Mouse (Mus musculus) urinary bladder, adult 2 months (tissue): ENCODE data around the gene Kifc5b. TPM values are rescaled to one million over a fixed set of nuclear protein-coding genes. Genes with fewer than 3 reads are reported as not detected.
A peak's percentile ranks its signal among the peaks of the same experiment; 100 is the strongest.
"Not testable (repeated sequence)": the region's sequence is repeated elsewhere in the genome, so short reads cannot be mapped to it uniquely, and the experiment has no call there.

Experiments
- DNase-seq: peaks from one replicate; pipeline ENCODE4 v3.0.0; 2022; ENCODE audit warnings: low spot score
- polyA plus RNA-seq: library from polyadenylated mRNA; depleted of rRNA; stranded (reverse); fragments of >200 nt; gene quantifications from 2 replicates; pipeline ENCODE4 v1.2.3, GENCODE M21; 2012; rRNA removed

Kifc5b gene
- polyA plus RNA-seq, 1 experiment: 1.8 TPM

DNA sequence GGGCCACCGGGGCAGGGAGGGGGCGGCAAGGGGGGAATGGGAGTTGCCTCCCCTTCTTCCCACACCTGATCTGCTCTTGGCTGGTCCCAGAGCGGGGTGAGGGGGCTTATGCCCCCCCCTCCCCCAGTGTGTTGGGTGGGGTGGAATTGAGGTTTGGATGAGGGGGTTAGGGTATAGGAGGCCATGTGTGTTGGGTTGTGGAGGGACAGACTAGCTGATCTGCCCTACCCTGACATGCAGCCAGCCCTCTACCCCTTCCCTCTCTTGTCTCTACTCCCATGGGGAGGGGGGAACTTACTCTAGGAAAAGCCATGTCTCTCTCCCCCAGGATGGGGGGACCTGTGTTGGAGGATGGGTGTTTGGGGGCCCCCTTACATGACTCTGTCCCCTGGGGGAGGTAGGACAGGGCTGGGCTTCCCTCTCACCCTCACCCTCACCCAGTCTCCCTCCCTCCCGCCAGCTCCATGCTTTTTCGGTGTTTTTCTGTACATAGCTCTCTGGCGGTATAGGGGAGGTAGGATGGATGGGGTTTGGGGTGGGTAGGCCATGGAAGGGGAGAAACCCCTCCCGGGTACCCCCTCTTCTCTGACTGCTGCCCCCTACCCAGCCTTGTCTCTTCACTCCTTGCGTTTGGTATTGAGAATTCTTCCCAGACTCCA lies 54.5 kb downstream of the Kifc5b start:
- no peak for DNase-seq

DNA sequence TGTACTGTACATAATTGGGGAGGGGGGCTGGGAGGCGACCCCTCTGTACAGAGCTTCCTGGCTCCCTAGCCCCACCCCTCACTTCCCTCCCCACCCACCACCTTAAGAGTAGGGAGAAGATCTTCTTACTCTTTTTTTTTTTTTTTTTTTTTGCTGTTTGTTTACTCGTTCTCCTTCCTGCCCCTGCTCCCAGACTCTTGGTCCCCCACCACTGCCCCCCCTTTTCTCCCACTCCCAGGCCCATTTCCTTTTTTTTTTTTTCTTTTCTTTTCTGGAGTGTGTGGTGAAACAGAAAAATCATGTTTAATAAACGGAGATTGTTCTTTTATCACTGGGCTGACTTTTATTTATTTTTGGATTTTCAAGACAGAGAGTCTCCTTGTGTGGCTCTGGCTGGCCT lies 55.2 kb downstream of the Kifc5b start:
- DNase-seq: no peak

DNA sequence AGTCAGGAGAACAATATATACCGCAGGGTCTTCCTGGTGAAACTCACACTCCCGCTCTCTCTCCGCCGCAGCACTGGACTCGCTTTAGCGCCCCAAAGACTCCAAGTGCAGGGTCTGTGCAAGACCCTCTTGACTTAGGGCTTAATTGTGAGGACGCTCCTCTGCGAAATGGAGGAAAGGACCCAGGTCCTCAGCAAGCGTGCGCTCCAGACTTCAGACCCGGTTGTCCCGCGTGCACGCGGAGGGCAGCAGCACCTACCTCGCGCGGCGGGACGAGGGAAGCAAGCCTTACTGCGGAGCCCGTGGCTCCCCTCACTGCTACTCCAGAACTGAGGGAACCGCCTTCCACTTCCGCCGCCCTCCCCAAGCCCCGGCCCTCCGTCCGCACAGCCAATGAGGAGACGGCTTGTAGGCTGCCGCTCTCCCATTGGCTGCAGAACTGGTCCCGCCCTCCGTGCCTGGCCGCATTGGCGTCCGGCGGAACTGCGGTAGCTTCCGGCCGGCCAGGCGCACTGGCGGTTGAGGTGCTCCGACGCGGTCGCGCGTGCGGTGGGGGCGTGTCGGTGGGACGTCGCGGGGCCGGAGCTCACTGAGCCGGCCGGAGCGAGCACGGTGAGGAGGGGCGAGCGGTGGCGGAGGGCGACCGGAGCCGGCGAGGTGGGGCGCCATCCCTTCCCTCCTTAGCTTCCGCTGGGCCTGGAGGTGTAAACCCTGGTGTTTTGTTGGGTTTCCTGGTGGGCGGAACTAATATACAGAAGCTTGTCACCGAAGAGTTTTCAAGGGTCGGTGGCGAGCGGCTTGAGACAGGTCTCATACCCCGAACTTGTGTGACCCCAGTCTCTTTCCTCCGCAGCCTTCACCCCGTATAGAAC lies 56.0 kb downstream of the Kifc5b start, which contains the start of gene Zbtb9:
Gene Zbtb9 (plus strand): TSS at position 465 of the 872 bp plus-strand sequence.
- peak; percentile 90 for DNase-seq

DNA sequence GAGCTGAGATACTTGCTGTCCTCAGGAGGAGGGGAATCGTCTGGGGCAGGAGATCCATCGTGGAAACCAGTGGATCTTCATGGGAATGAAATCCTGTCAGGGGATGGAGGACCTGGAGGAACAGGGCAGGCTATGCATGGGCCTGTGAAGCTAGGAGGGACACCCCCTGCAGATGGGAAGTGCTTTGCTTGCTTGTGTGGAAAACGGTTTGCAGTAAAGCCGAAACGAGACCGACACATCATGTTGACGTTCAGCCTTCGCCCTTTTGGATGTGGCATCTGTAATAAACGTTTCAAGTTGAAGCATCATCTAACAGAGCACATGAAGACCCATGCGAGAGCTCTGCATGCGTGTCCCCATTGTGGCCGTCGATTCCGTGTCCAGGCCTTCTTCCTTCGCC lies 57.7 kb downstream of the Kifc5b start:
- DNase-seq: no peak

DNA sequence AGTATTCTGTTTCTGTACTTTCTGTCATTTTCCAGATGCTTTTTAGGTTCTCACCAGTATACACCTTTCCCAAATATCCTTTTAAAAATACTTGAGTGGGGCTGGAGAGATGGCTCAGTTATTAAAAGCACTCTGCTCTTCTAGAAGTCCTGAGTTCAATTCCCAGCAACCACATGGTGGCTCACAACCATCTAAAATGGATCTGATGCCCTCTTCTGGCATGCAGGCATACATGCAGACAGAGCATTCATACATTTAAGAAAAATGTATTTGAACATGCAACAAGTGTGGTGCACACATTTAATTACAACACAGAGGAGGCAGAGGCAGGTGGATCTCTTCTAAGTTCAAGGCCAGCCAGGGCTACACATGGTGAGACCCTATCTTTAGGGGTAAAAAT lies 58.5 kb downstream of the Kifc5b start:
- no peak for DNase-seq

DNA sequence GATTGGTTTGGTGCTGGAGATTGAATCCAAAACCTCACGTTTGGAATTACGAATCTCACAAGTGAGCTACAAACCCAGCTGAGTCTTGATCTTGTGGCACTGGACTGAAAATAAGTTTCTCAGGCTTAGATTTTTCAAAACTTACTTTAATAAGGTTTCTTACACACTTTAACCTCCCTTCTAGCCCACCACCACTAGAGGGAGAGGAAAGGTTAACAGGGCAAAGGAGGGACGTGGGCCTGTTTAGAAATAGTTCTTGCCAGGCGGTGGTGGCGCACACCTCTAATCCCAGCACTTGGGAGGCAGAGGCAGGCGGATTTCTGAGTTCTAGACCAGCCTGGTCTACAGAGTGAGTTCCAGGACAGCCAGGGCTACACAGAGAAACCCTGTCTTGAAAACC lies 60.5 kb downstream of the Kifc5b start:
- not testable (repeated sequence) for DNase-seq

DNA sequence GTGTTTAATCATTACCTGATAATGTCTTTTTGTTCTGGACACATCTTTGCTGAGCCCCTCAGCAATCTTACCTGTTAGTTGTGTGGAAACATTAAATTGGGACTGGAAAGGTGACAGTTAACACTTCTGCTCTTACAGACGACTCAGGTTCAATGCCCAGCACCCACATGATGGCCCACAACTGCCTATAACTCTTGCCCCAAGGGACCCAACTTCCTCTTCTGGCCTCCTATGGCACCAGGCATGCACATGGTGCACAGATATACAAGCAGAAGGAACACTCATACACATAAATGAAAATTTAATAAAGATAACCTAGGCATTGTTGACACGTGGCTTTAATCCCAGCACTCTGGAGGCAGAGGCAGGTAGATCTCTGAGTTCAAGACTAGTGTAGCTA lies 62.5 kb downstream of the Kifc5b start:
- DNase-seq: no peak

DNA sequence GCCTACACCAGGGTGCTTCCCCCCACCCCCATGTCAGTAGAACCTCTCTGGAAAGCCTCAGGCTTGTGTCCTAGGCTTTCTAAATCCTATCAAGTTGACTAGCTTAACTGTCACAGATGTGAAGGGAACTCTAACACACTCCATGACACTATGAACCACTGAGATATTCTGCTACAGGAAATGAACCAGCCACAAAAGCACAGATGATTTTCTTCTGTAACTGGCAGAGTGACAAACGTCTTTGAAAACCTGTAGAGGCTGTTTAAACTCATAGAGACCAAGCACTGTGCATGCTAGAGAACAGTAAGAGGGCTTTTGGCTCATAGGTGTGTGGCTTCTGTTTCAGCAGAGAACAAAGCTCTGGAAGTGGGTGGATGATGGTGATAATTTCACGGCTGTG lies 64.2 kb downstream of the Kifc5b start:
- no peak for DNase-seq

Other genes with a start within 250 kb of the Kifc5b start
- 14.9 and 18.5 TPM in 2 replicates for gene Crebrf, start 201.4 kb upstream of the Kifc5b start, polyA plus RNA-seq
- 31.1 and 32.5 TPM in 2 replicates for gene Bnip1, start 136.0 kb upstream of the Kifc5b start, polyA plus RNA-seq
- gene Nkx2-5, start 72.1 kb upstream of the Kifc5b start, polyA plus RNA-seq: not detected in 2 replicates
- gene Phf1, start 16.0 kb downstream of the Kifc5b start, polyA plus RNA-seq: 51.2 and 65.3 TPM in 2 replicates
- gene Cuta, start 22.5 kb downstream of the Kifc5b start, polyA plus RNA-seq: 122 and 145 TPM in 2 replicates
- 22.1 and 32.4 TPM in 2 replicates for gene Syngap1, start 24.2 kb downstream of the Kifc5b start, polyA plus RNA-seq
- gene Zbtb9, start 56.1 kb downstream of the Kifc5b start, polyA plus RNA-seq: 8.4 and 9.4 TPM in 2 replicates
- gene Bak1, start 111.9 kb downstream of the Kifc5b start, polyA plus RNA-seq: 34.8 and 36.8 TPM in 2 replicates
- 9.5 and 17.8 TPM in 2 replicates for gene Itpr3, start 140.2 kb downstream of the Kifc5b start, polyA plus RNA-seq
- 175 and 243 TPM in 2 replicates for gene Uqcc2, start 216.8 kb downstream of the Kifc5b start, polyA plus RNA-seq